16 mouse cellular contexts compared by ENCODE assay signal in the genomic region with DNA sequence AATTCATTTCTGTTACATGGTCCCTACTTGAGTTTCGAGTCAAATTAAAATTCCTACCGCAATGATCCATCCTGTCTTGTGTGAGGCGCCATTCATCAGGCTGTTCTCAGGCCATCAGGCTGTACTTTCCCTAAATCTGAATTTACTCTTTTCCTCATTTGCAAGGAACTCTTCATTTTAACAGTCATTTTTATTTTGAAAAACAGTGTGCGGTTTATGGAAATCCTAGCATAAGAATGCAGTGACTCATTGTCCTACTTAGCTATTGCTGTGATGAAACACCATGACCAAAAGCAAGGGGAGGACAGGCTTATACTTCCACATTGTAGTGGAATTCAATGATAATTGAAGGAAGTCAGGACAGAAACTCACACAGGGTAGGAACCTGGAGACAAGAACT.
"Had no signal": no experiment of that assay in that cellular context is flagged by ENCODE, and none has a peak within 500 bp of the region (broad histone marks: within the 10 kb centered on the region; RNA-seq: fewer than 3 reads in every experiment).

No protein-coding gene starts in this region.

- H3K4me1 ChIP-seq: limb, embryonic 12.5 days; limb, embryonic 15.5 days; midbrain, embryonic 12.5 days; neural tube, embryonic 13.5 days had no signal

- H3K27me3 ChIP-seq: limb, embryonic 12.5 days; limb, embryonic 15.5 days; midbrain, embryonic 12.5 days; neural tube, embryonic 13.5 days had no signal

- ATAC-seq: liver, postnatal 0 days; lung, postnatal 0 days had no signal

- H3K27ac ChIP-seq: layer of hippocampus, adult 2 months; limb, embryonic 12.5 days; limb, embryonic 15.5 days; liver, embryonic 14.5 days; macrophage; midbrain, embryonic 12.5 days; neural tube, embryonic 13.5 days had no signal

- H3K4me2 ChIP-seq: limb, embryonic 12.5 days; limb, embryonic 15.5 days; liver, embryonic 11.5 days; lung, embryonic 14.5 days; midbrain, embryonic 12.5 days; neural tube, embryonic 13.5 days had no signal

- H3K9me3 ChIP-seq: limb, embryonic 12.5 days; limb, embryonic 15.5 days; midbrain, embryonic 12.5 days; neural tube, embryonic 13.5 days had no signal

- H3K9ac ChIP-seq: limb, embryonic 12.5 days; limb, embryonic 15.5 days; liver, embryonic 14.5 days; liver, postnatal 0 days; lung, embryonic 14.5 days; midbrain, embryonic 12.5 days; neural tube, embryonic 13.5 days had no signal

- H3K4me3 ChIP-seq: layer of hippocampus, adult 2 months; limb, embryonic 12.5 days; limb, embryonic 15.5 days; midbrain, embryonic 12.5 days; neural tube, embryonic 13.5 days had no signal

- H3K36me3 ChIP-seq: limb, embryonic 12.5 days; limb, embryonic 15.5 days; midbrain, embryonic 12.5 days; neural tube, embryonic 13.5 days had no signal

- DNase-seq: kidney, adult 9 months; kidney, postnatal 14 days; layer of hippocampus, adult 9-11 months; liver, postnatal 0 days; lung, embryonic 14.5 days; thymus, adult 18-20 months; thymus, postnatal 36 days had no signal
